Mouse (Mus musculus) embryonic fibroblast, embryonic 13.5 days (primary cell): Measurements from ENCODE around the gene Itih3.

Experiments used
- CTCF ChIP-seq: IDR thresholded peaks from 2 replicates; pipeline ENCODE4 v1.5.1; 2011; ENCODE audit warnings: mild to moderate bottlenecking, control low read depth, low read length, moderate library complexity, borderline replicate concordance; ENCODE audit not compliant: insufficient read depth
- POLR2A ChIP-seq: IDR thresholded peaks from 2 replicates; pipeline ENCODE4 v1.6.1; 2011; ENCODE audit warnings: low read depth, mild to moderate bottlenecking, control low read depth, low read length, moderate library complexity

- TF ChIP-seq POLR2A (no peak), CTCF (no peak)
These were observed 41.8 kb downstream of the Itih3 start for GRCm38 (mm10) chr14:30881718-30882108.
